Mouse (Mus musculus) neural tube, embryonic 11.5 days (tissue): ENCODE measurements around the gene Bsnd. TPM values are rescaled to one million over a fixed set of nuclear protein-coding genes. Genes with fewer than 3 reads are reported as not detected.
A peak's percentile ranks its signal among the peaks of the same experiment; 100 is the strongest.

Source experiments
- ATAC-seq: fragments of 200-750 bp; cut with Nextera tagmentation; 2 replicates; pipeline ENCODE4 v1.8.0; 2017; ENCODE audit warnings: moderate number of reproducible peaks, mild to moderate bottlenecking, moderate TSS enrichment, moderate library complexity; ENCODE audit not compliant: insufficient read depth, low FRiP score, low TSS enrichment
- DNase-seq: peaks from one replicate; pipeline ENCODE4 v3.0.0-alpha.2; 2015; ENCODE audit warnings: low spot score
- H3K27ac ChIP-seq: fragments of 300-500 bp; sonication (generic); 2 replicates; pipeline ENCODE4 v1.5.1; 2014; ENCODE audit warnings: low read depth, mild to moderate bottlenecking, low read length
- H3K27me3 ChIP-seq: fragments of 300-500 bp; sonication (generic); 2 replicates; pipeline ENCODE4 v1.6.1; 2014; ENCODE audit warnings: mild to moderate bottlenecking, low read length, mixed read lengths; ENCODE audit not compliant: control insufficient read depth, insufficient read depth
- H3K36me3 ChIP-seq: fragments of 300-500 bp; sonication (generic); 2 replicates; pipeline ENCODE4 v1.6.1; 2014; ENCODE audit warnings: mild to moderate bottlenecking, low read length, moderate library complexity, mixed read lengths; ENCODE audit not compliant: control insufficient read depth, insufficient read depth
- H3K4me1 ChIP-seq: fragments of 300-500 bp; sonication (generic); 2 replicates; pipeline ENCODE4 v1.6.1; 2014; ENCODE audit warnings: low read length, mixed read lengths; ENCODE audit not compliant: control insufficient read depth, insufficient read depth
- H3K4me2 ChIP-seq: fragments of 300-500 bp; sonication (generic); 2 replicates; pipeline ENCODE4 v1.6.1; 2014; ENCODE audit warnings: low read depth, mild to moderate bottlenecking, moderate library complexity
- H3K4me3 ChIP-seq: fragments of 300-500 bp; sonication (generic); 2 replicates; pipeline ENCODE4 v1.5.1; 2014; ENCODE audit warnings: low read depth, low read length
- H3K9ac ChIP-seq: fragments of 300-500 bp; sonication (generic); 2 replicates; pipeline ENCODE4 v1.6.1; 2014; ENCODE audit warnings: mild to moderate bottlenecking, low read length
- H3K9me3 ChIP-seq: fragments of 300-500 bp; sonication (generic); 2 replicates; pipeline ENCODE4 v1.6.1; 2016; ENCODE audit warnings: low read length; ENCODE audit not compliant: control insufficient read depth
- WGBS: fragments of 180-500 bp; shearing (Covaris S2); extraction: QIAGEN DNeasy Blood & Tissue Kit; methylation state at CpG from one replicate; pipeline ENCODE4 v1.1.7; 2014; 5-methylcytosine and 5-hydroxymethylcytosine counted together
- polyA plus RNA-seq: library from polyadenylated mRNA; unstranded; fragments of >200 nt; fragmentation: Nextera tagmentation; extraction: Ambion mirVana; gene quantifications from 2 replicates; pipeline ENCODE4 v1.2.1, GENCODE M21; 2014

The Bsnd gene
- polyA plus RNA-seq, 1 experiment from 2014 or later = not detected

DNA sequence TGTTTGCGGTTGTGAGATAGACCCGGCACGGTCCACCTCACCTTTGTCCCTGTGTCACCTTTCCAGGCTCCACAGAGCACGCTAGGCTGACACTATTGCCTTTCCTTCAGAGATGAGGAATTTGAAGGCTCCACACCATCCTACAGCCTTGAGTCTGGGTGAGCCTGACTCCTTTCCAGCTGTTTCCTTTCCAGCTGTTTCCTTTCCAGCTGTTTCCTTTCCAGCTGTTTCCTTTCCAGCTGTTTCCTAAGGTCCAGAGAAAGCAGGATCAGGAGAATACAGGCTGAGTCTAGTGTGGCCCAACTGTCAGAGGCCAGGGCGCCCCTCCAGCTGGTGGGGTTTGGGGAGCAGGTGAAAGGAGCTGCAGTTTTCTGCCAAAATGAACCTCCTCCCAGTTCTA, 21.2 kb downstream of the Bsnd start:
- Histone ChIP-seq H3K36me3 (no peaks in the 10 kb centered on the region), H3K4me2 (no peak overlapping the region), H3K4me1 (no peaks in the 10 kb centered on the region), H3K9me3 (no peaks in the 10 kb centered on the region), H3K4me3 (no peak overlapping the region), H3K27ac (no peak overlapping the region), H3K9ac (no peak overlapping the region), H3K27me3 (no peaks in the 10 kb centered on the region)
- DNase-seq (no peak), ATAC-seq (no peak)
- WGBS = 86% methylated on average over 5 of the region's 5 CpGs

DNA sequence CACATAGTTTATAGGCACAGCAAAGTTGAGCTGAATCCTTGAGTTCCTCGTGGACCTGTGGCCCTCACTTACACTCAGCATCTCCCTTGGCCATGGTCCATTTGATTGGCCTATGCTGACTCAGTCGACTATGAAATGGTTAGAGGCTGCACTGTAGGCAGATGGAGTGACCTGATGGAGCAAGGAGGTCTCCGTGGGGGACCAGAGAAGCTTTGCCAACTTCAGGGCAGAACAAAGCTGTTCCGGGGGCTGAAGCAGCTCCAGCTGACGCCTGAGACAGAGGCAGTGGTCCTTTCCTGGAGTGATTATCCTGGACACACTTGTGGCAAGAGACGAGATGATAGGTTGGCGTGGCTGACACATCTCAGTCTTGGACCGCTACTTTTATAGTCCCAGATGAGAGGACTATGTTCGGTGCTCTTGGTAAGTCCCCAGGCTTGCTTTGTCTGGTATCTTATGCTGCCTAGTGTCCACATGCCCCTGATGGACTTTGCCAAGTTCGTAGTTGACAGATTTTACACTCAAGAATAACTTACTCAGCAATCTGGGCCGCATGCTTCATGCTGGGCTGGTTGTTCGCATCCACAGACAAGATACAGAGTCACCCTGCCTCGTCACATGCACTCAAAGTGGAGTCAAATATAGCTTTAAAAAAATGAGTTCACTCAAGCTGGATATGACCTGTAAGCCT, 24.5 kb downstream of the Bsnd start:
- ATAC-seq = no peak
- Histone ChIP-seq H3K9ac (no peak overlapping the region), H3K4me3 (no peak overlapping the region), H3K4me1 (0 out of 2 replicates have a peak, but pooled peaks cover 4% of the 10 kb centered on the region), H3K9me3 (no peaks in the 10 kb centered on the region), H3K36me3 (no peaks in the 10 kb centered on the region), H3K27ac (no peak overlapping the region), H3K4me2 (no peak overlapping the region), H3K27me3 (peaks cover 23% of the 10 kb centered on the region)
- DNase-seq = no peak
- 87% methylated on average over 13 of the region's 13 CpGs for WGBS

- Histone ChIP-seq H3K9me3 (no peaks in the 10 kb centered on the region), H3K4me2 (peak overlapping the region; percentile 71), H3K27ac (no peak overlapping the region), H3K9ac (peak overlapping the region; percentile 49), H3K27me3 (peaks cover 24% of the 10 kb centered on the region), H3K4me1 (0 out of 2 replicates have a peak, but pooled peaks cover 4% of the 10 kb centered on the region), H3K36me3 (no peaks in the 10 kb centered on the region), H3K4me3 (peak overlapping the region; percentile 37)
- WGBS = 22% methylated on average over 21 of the region's 21 CpGs
- ATAC-seq = no peak
- no peak for DNase-seq
Observed at GRCm38 (mm10) chr4:106463174-106463801, 28.8 kb downstream of the Bsnd start.

DNA sequence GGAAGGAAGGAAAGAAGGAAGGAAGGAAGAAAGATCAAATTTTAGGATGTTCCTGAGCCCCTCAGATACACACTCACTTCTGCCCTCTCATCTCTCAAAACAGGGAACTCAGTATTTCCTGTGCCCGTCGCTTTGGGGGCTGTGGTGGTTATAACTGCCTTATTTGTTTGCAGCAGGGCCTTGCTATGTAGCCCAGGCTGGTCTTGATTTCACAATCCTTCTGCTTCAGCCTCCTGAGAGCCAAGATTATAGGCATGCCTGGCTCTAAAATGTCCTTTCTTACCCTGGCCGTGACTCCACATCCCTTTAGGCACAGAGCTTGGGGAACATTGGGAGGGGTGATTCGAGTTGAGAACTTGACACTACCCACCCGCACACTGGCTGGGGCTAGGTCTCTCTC, 29.6 kb downstream of the Bsnd start:
- 70% methylated on average over 5 of the region's 5 CpGs for WGBS
- Histone ChIP-seq H3K27ac (no peak overlapping the region), H3K9ac (no peak overlapping the region), H3K4me2 (no peak overlapping the region), H3K27me3 (peaks cover 24% of the 10 kb centered on the region), H3K4me1 (0 out of 2 replicates have a peak, but pooled peaks cover 4% of the 10 kb centered on the region), H3K36me3 (no peaks in the 10 kb centered on the region), H3K4me3 (no peak overlapping the region), H3K9me3 (no peaks in the 10 kb centered on the region)
- DNase-seq = no peak
- ATAC-seq = no peak

GRCm38 (mm10) chr4:106462016-106462415, 30.1 kb downstream of the Bsnd start:
- Histone ChIP-seq H3K4me1 (0 out of 2 replicates have a peak, but pooled peaks cover 4% of the 10 kb centered on the region), H3K9ac (no peak overlapping the region), H3K4me2 (no peak overlapping the region), H3K9me3 (no peaks in the 10 kb centered on the region), H3K27me3 (peaks cover 24% of the 10 kb centered on the region), H3K4me3 (no peak overlapping the region), H3K27ac (no peak overlapping the region), H3K36me3 (no peaks in the 10 kb centered on the region)
- no peak for ATAC-seq
- WGBS = 82% methylated on average over 9 of the region's 9 CpGs
- no peak for DNase-seq

DNA sequence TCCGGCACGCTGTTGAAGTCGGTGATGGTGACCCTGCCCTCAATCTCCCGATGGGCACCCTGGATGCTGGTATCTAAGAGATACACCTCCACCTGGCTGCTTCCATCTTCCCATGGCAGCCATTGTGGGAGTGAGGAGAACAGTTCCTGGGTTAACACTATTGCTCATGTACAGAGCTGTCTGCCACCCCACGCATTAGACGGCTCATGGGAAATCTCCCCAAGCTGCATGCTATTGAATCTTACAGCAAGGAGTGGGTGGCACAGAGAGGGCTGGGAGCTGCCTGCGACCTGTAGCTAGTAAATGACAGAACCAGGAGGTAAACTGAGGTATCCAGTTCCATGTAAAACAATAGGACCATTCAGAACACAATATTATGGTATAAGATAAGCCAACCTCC, 37.5 kb downstream of the Bsnd start:
- ATAC-seq (no peak), DNase-seq (no peak)
- Histone ChIP-seq H3K9ac (no peak overlapping the region), H3K4me2 (no peak overlapping the region), H3K27me3 (no peaks in the 10 kb centered on the region), H3K4me1 (no peaks in the 10 kb centered on the region), H3K4me3 (no peak overlapping the region), H3K27ac (no peak overlapping the region), H3K9me3 (no peaks in the 10 kb centered on the region), H3K36me3 (no peaks in the 10 kb centered on the region)
- 95% methylated on average over 7 of the region's 7 CpGs for WGBS

GRCm38 (mm10) chr4:106453516-106453915, 38.6 kb downstream of the Bsnd start:
- Histone ChIP-seq H3K4me3 (no peak overlapping the region), H3K9me3 (no peaks in the 10 kb centered on the region), H3K27me3 (no peaks in the 10 kb centered on the region), H3K36me3 (no peaks in the 10 kb centered on the region), H3K27ac (no peak overlapping the region), H3K4me2 (no peak overlapping the region), H3K9ac (no peak overlapping the region), H3K4me1 (no peaks in the 10 kb centered on the region)
- DNase-seq (no peak), ATAC-seq (no peak)
- WGBS = 90% methylated on average over 4 of the region's 4 CpGs

DNA sequence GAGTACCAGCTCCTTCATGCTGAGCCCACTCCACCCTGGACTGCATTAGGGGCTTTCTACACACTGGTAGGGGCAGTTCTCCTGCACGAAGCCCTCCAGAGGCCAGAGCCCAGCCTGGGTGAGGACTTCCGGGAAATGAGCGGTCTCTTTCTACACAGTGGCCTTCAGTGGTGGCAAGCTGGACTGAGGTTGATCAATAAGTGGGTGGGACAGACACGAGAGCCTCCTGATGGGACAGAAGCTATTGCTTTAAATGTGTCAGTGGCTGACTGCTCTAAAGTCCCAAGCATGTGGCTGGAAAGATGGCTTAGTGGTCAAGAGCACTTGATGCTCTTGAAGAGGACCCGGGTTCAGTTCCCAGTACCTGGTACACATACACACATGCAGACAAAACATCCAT, 39.0 kb downstream of the Bsnd start:
- no peaks in the 10 kb centered on the region for H3K36me3 ChIP-seq
- no peaks in the 10 kb centered on the region for H3K4me1 ChIP-seq
- no peak for ATAC-seq
- no peak overlapping the region for H3K27ac ChIP-seq
- H3K27me3 ChIP-seq = no peaks in the 10 kb centered on the region
- no peak overlapping the region for H3K4me3 ChIP-seq
- H3K9me3 ChIP-seq = no peaks in the 10 kb centered on the region
- 86% methylated on average over 5 of the region's 5 CpGs for WGBS
- no peak overlapping the region for H3K9ac ChIP-seq
- DNase-seq = no peak
- H3K4me2 ChIP-seq = no peak overlapping the region

- DNase-seq = no peak
- Histone ChIP-seq H3K27me3 (no peaks in the 10 kb centered on the region), H3K36me3 (no peaks in the 10 kb centered on the region), H3K4me2 (no peak overlapping the region), H3K9me3 (no peaks in the 10 kb centered on the region), H3K27ac (no peak overlapping the region), H3K4me3 (no peak overlapping the region), H3K4me1 (no peaks in the 10 kb centered on the region), H3K9ac (no peak overlapping the region)
- WGBS = 87% methylated on average over 7 of the region's 7 CpGs
- ATAC-seq = no peak
Observed at GRCm38 (mm10) chr4:106452401-106452800, 39.7 kb downstream of the Bsnd start.
